Mouse (Mus musculus): ENCODE data around the gene Atp5g1.
"Not testable (repeated sequence)": the region's sequence is repeated elsewhere in the genome, so short reads cannot be mapped to it uniquely, and the experiment has no call there.

Atp5g1 gene

DNA sequence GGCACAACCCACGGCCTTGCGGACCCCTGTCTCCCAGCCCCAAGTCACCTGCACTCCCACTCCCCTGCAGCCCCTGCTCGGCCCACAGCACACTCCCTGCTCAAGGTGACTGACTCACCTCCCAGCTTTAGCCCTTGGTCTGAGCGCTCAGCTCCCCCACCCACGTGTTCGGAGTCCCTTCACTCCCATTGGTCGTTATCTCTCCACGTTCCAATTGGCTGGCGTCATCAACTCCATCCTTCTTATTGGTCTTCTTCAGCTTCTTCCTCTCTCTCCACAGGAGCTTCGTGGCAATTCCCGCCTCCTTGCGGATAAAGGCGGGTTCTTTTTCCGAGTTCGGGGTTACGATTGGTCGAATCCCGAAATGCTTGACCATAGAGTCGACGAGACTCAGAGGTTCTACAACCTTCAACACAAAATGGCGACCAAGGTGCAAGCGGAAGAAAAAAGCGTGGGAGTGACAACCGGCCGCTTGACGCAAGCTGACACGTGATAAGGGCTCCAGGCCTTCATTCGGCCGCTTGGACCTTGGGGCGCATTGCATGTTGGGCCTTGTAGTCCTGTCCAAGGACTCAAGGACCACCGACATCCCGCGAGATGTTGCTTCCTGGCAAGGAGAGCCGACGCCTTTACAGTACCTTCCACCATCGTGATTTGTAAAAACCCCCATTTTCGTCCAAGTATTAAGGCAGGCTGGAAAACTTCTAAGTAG is at the start of gene Atp5g1:
Gene Atp5g1 (minus strand): TSS at position 162 of the 712 bp plus-strand sequence.
- DNase-seq (ENCODE audit: low spot score), result peak; percentile 85

DNA sequence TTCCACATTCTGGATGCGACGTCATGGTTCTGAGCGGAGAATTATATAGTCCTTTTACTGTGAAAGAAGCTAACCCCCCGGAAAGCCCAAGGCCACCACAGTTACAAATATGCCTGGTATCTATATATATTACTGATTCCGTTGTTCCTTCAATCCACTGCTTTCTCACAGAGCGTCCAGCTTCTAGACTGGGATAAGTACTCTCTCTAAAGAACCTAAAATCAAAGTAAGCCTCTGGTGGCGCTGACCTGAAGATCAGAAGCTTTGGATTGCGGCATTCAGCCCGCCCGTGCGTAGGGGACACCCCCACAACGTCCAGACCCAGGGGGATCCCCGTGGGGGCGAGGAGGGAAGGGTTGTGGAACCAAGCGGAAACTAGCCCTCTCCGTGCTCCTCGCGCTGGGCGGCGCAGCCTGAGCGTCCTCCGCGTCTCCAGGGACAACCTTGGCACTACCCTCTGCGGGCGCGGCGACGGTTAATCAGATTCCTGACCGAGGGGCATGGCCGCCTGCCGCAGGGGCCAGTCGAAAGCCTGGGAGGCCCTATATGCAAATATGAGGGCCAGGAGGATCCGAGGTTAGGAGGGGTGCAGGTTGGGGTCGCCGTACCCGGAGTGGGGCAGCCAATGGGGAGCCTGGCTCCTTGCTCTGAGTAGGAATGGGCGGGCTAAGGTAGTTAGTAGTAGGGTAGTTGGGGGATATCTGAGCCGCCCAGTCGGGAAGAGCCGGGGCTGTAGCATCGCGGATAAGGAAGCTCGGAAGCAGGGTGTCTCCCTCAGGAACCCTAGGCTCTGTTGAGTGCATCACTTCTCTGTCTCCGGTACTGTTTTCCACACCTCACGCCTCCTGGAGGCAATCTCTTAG is 48.8 kb upstream of the Atp5g1 start:
- no peak for DNase-seq (ENCODE audit: low spot score)

DNA sequence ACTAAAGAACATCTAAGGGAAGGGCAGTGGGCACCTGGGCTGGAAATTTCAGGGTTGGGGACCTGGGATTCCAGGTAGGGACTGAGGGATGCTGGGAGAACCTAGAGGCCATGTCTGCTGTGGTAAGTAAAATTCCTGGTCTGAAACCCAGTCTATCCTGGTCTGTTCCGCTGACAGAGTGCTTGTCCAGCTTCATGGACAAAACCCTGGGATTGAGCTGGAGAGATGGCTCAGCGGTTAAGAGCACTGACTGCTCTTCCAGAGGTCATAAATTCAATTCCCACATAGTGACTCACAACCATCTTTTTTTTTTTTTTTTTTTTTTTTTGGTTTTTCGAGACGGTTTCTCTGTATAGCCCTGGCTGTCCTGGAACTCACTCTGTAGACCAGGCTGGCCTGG is 47.3 kb upstream of the Atp5g1 start:
- not testable (repeated sequence) for DNase-seq (ENCODE audit: low spot score)

DNA sequence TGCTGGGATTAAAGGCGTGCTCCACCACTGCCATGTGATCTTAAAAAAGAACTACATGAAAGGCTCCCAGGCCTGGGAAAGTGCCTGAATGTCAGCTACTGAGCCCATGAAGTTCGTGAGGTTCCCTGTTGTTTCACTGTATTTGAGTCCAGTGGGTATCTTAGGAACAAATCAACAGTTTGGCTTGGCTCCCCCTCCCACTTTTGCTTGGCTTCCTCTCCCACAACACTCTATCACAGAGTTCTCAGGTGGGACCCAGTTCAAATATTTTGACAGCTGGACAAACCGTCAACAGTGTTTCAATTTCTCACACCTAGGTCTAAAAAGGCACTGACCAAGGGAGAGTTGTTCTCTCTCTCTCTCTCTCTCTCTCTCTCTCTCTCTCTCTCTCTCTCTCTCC is 43.9 kb upstream of the Atp5g1 start:
- no peak for DNase-seq (ENCODE audit: low spot score)

DNA sequence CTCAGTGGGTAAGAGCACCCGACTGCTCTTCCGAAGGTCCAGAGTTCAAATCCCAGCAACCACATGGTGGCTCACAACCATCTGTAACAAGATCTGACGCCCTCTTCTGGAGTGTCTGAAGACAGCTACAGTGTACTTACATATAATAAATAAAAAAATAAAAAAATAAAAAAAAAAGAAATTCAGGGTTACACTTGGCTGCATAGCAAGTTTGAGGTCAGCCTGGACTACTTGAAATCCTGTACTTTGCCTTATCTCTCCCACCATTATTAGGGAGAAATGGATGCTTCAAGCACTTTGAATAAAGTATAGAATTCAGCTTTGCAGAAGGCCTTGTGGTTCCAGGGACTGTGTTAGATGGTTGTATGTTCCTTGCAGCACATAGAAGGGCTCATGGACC is 41.5 kb upstream of the Atp5g1 start:
- not testable (repeated sequence) for DNase-seq (ENCODE audit: low spot score)

DNA sequence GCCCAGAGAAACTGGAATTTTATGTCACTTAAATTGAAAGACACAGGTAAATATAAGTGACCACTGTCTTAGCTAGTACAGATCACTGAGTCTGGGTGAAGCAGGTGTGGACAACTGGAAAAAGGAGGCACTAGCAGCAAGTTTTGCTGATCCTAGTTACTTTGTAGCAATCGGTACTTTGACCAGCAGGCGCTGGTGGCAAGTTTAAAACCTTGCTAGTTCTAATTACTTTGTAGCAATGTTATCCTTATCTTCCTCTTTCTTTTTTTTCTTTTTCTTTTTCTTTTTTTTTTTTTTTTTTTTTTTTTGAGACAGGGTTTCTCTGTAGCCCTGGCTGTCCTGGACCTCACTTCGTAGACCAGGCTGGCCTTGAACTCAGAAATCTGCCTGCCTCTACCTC is 40.6 kb upstream of the Atp5g1 start:
- DNase-seq (ENCODE audit: low spot score), result no peak

DNA sequence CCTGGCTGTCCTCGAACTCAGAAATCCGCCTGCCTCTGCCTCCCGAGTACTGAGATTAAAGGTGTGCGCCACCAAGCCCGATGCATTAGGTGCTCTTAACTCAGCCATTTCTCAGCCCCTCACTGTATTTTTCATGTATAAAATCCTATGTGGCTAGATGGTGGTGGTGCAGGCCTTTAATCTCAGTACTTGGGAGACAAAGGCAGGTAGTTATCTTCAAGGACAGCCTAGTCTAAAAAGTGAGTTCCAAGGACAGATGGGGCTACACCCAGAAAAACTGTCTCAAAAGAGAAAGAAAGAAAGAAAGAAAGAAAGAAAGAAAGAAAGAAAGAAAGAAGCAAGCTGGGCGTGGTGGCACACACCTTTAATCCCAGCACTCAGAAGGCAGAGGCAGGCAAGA is 39.9 kb upstream of the Atp5g1 start:
- no peak for DNase-seq (ENCODE audit: low spot score)

DNA sequence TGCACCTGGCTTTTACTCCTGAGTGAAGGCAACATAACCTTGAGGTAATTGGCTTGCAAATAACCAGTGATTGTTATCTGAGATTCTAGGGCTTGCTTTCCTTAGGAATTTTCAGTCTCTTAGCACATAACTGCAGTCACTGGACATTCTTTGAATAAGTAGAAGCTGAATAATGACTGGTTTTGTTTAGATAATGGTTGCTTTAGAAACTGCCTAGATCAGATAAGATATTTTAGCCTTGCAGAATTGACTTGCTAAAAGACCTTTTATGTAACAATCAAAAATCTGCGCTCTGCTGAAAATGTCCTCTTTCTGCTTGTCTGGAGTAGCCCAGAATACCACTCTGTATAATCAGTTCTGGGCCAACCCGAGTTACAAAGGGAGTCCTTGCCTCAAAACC is 38.6 kb upstream of the Atp5g1 start:
- DNase-seq (ENCODE audit: low spot score), result no peak

DNA sequence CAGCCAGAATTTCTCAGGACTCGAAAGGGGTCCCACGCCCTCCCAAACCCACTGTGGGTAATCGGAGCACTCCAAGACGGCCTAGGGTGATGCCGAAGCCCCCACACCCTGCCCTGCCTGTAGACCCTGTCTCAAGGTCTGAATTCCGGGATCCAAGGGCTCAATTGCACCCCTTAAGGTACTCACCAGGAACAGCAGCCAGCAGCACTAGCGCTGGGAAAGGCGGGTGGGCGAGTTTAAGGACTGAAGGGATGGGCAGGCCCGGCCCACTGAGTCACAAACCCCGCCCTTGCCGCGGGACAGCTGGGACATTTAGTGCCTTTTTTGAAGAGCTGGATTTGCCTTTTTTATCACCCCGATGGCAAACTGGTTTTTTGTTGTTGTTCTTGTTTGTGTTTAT is 36.3 kb upstream of the Atp5g1 start, which contains the start of gene Calcoco2:
Gene Calcoco2 (minus strand): TSS at position 214 of the 400 bp plus-strand sequence.
- DNase-seq (ENCODE audit: low spot score), result no peak

DNA sequence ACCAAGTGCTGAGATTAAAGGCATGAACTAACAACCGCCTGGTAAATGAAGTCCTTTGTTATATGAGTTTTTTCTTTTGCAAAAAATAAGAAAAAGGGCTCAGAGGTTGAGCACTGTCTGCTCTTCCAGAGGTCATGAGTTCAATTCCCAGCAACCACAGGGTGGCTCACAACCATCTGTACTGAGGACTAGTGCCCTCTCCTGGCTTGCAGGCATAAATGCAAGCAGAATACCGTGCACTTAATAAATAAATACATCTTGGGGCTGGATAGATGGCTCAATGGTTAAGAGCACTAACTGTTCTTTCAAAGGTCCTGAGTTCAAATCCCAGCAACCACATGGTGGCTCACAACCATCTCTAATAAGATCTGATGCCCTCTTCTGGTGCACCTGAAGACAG is 35.5 kb upstream of the Atp5g1 start:
- DNase-seq (ENCODE audit: low spot score), result not testable (repeated sequence)

DNA sequence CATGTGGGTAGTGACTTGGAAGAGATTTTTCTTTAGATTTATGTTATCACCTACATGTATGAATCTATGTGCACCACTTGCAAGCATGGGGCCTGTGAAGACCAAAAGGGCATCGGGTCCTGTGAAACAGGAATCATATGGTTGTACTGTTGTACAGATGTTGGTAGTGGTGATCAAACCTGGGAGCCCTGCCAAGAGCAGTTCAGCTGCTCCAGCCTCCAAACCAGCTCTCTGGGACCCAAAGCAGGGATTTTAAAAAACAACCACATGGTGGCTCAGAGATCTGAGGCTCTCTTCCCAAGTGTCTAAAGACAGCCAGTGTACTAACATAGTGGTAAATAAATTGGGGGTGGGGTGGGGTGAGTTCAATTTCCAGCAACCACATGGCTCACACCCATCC is 32.9 kb upstream of the Atp5g1 start:
- DNase-seq (ENCODE audit: low spot score), result no peak

DNA sequence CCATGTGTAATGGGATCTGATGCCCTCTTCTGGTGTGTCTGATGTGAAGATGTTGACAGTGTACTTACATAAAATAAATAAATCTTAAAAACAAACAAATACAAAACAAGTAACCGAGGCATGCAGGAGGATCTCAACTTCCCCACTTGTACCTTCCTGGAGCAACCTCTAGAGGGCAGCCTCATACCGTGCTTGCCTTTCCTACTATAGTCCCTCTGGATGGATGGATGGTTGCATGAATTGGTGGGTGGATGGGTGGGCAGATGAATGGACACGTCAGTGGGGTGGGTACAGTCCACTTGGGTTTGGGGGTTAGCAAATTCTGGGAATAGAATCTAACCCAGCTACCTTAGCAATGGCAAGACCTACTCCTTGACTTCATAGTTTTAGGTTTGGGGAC is 17.9 kb upstream of the Atp5g1 start:
- peak; percentile 28 for DNase-seq (ENCODE audit: low spot score)

DNA sequence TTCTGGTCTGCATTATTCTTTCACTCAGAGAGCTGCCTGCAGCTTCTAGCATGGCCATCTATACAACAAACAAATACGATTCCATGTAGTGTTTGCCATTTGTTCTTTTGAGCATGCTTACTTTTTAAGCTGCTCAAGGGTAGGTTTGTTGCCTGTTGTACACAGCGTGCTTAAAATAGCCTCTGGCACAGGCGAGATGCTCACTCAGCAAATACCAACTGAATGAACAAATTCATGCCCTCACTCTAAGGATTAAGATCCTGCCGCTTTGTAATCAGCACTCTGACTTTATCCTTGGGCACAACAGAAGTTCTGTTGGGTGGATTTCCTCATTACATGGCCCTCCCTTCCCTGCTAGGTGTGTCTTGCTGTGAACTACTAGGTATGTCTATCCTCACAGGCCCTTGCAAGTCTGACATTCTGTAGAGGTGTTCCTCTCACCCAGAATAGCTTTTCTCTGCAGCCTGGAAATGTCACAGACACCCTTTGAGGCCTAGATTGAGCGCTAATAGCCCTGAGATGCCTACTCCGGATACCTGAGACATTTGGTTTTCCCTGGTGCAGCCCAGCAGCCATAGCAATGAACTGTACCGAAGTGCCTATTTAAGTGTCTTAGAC is 17.3 kb upstream of the Atp5g1 start:
- DNase-seq (ENCODE audit: low spot score), result no peak

DNA sequence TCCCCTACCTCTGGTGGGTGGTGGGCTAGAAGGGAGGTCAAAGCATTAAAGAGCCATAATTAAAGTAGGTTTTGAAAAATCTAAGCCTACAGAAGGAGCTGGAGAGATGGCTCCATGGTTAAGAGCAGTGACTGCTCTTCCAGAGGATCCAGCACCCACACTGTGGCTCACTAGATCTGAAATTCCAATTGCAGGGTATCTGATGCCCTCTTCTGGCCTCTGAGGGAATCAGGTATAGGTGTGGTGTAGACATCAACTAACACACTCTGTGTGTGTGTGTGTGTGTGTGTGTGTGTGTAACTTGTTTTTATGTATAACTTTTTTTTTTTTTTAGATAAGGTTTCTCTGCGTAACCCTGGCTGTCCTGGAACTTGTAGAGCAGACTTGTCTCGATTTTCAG is 15.6 kb upstream of the Atp5g1 start:
- no peak for DNase-seq (ENCODE audit: low spot score)

DNA sequence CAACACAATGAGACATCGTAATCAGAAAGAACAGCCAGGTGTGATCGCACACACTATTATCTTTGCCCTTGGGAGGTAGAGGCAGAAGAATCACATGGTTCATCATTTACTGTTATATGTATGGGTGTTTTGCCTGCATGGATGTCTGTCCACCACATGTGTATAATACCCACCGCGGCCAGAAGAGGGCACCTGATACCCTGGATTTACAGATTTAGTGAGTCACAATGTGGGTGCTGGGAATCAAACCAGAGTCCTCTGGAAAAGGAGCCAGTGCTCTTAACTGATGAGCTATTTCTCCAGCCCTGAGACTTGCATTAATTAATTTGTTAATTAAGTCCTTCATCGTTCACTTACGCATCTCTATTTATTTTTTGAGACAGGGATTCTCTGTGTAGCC is 12.5 kb upstream of the Atp5g1 start:
- no peak for DNase-seq (ENCODE audit: low spot score)

DNA sequence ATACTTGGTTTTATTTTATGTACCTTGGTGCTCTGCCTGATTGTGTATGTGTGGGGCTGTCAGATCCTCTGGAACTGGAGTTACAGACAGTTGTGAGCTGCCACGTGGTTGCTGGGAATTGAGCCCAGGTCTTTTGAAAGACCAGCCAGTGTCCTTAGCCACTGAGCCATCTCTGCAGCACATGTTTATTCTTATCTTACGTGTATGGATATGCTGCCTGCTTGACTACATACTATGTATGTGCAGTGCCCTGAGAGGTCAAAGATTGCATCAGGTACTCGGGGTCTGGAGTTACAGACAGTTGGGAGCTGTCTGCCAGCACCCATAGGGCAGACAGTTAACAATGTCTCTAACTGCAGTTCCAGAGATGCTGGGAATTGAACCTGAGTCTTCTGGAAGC is 7.2 kb upstream of the Atp5g1 start:
- no peak for DNase-seq (ENCODE audit: low spot score)

DNA sequence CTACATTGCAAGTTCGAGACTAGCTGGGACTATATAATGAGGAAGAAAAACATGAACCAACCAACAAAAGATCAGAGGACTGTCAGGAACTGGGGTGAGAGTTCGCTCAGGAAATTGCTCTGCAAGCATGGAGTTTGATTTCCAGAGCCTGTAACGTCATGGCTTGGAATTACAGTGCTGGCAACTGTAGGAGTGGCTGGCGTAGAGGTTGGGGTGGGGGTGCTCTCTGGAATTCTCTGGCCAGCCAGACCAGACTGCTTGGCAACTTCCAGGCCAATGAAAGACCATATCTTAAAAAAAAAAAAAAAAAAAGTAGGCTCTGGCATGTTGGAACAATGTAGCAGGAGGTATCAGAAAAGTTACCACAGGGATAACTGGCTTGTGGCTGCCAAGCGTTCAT is 5.3 kb upstream of the Atp5g1 start:
- DNase-seq (ENCODE audit: low spot score), result no peak

DNA sequence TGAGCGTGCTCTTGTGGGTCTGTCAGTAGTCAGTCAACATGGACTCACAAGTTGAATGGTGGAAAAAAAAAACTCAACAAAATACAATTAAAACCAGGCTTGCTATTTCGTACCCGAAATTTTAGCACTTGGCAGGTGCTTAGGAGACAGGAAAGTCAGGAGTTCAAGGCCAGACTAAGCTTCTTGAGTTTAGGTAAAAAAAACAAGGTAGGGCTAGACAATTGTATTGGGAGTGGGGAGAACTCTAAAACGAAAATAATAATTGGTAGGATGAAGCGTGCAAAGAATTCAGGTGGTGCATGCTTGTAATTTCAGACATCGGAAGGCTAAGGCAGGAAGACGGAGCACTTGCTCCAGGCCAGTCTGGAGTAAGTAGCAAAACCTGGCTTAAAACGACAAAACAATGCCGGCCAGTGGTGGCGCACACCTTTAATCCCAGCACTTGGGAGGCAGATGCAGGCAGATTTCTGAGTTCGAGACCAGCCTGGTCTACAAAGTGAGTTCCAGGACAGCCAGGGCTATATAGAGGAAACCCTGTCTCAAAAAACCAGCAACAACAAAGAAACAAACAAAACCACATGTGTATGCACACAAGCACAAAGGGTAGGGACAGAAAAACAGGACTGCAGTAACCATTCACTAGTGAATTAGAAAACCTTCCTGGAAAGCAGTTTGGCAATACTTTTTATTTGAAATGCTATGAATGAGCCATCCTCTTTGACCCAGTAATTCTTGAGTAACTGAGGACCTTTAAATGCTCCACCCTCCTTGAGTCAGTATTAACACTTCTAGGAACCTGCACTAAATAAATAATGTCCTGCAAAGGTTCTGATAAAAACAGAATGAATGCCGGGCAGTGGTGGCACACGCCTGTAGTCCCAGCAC is 993 bp upstream of the Atp5g1 start:
- DNase-seq (ENCODE audit: low spot score), result no peak

DNA sequence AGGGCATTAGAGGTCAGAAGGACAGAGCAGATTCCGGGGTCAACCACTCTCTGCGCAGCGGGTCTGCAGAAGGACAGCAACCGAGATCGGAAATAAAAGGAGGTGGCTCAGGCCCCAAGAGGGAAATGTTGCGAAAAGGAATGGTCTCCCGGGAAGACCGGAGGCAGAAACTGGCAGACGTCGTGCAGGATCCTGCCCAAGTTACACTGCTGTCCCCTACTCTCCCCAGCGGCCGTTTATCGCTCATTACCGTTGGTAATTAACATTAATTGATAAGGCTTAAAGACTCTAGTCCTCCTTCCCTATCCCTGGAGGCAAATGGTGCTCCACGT is 327 bp downstream of the Atp5g1 start:
- DNase-seq (ENCODE audit: low spot score), result no peak

DNA sequence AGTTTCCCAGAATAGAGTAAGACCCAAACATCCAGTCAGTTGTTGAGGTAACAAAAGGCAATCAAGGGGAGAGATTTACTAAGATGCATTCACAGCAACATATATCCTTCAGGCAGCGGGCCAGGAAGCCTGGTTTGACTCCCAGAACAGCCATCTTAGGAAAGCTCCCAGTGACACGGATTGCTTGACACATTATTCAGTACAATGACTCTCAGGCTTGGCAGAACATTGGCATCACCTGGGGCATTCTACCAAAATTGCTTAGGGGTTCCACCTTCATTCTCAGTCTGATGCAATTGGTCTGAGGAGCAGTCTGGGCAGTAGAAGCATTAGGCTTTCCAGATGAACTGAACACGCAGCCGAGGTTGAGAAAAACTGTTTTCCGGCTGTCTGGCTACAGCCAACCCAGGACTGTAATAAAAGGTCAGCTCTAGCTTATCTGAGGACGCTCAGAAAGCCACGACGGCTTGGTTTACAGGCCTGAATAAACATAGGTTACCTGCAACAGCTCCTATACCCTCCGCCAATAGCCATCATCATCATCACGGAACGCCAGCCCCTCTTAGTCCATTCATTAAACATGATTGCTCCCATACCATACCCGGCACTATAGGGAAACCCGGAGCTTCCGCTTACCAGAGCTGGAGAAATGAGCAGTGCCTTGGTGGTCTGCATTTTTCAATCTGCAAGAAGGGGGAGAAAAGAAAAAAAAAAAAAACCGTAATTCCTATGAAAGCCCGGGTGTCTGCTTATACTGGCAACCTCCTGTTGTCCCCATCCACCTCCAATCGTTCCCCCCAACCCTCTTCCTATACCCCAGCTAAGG is 906 bp downstream of the Atp5g1 start:
- DNase-seq (ENCODE audit: low spot score), result no peak

DNA sequence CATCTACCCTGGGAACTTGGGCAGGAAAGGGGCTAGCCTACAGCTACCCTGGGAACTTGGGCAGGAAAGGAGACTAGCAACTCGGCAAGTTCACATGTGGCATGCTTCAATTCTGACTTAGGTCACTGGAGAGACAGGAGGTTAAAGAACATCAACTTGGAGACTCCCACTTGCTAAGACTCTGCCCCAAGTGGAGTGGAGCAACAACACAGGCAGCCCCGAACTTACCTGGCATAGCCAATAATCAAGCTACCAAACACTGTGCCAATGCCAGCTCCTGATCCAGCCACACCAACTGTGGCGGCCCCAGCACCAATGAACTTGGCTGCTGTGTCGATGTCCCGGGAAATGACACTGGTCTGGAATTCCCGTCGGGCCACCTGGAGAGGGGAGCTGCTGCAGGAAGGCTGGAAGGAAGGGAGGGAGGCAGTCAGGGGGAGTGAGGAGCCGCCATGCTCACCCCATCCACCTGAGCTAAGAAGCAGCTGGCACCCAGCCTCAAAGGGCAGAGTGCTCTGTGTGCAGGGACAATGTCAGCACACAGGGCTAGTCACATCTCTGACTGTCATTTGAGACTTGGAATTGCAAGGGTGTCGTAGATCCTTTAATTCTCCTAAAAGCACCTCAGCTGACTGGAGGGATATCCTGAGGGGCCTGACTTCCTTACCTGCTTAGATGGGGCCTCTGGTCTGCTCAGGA is 2.0 kb downstream of the Atp5g1 start:
- DNase-seq (ENCODE audit: low spot score), result no peak

All from urinary bladder, postnatal 25 days (tissue).